Mouse (Mus musculus) intestine, embryonic 16.5 days (tissue): ENCODE measurements around the gene Tspan18. TPM values are rescaled to one million over a fixed set of nuclear protein-coding genes. Genes with fewer than 3 reads are reported as not detected.

Experiments
- ATAC-seq: fragments of 200-750 bp; cut with Nextera tagmentation; 2 replicates; pipeline ENCODE4 v1.8.0; 2017; ENCODE audit warnings: moderate TSS enrichment, moderate library complexity
- H3K27ac ChIP-seq: fragments of 300-500 bp; sonication (generic); 2 replicates; pipeline ENCODE4 v1.5.1; 2014; ENCODE audit warnings: mild to moderate bottlenecking, low read length
- H3K27me3 ChIP-seq: fragments of 300-500 bp; sonication (generic); replicated peaks from 2 replicates; pipeline ENCODE4 v1.6.1; 2014; ENCODE audit warnings: low read length, control low read depth, mixed read lengths; ENCODE audit not compliant: control insufficient read depth, insufficient read depth
- H3K36me3 ChIP-seq: fragments of 300-500 bp; sonication (generic); 2 replicates; pipeline ENCODE4 v1.6.1; 2014; ENCODE audit warnings: low read length, control low read depth; ENCODE audit not compliant: control insufficient read depth, insufficient read depth
- H3K4me1 ChIP-seq: fragments of 300-500 bp; sonication (generic); 2 replicates; pipeline ENCODE4 v1.6.1; 2014; ENCODE audit warnings: low read length, control low read depth, mixed read lengths; ENCODE audit not compliant: control insufficient read depth, insufficient read depth
- H3K4me2 ChIP-seq: fragments of 300-500 bp; sonication (generic); 2 replicates; pipeline ENCODE4 v1.6.1; 2014; ENCODE audit warnings: low read depth, low read length, control low read depth
- H3K4me3 ChIP-seq: fragments of 300-500 bp; sonication (generic); 2 replicates; pipeline ENCODE4 v1.5.1; 2014; ENCODE audit warnings: mild to moderate bottlenecking, low read length
- H3K9ac ChIP-seq: fragments of 300-500 bp; sonication (generic); 2 replicates; pipeline ENCODE4 v1.6.1; 2014; ENCODE audit warnings: low read depth, low read length
- H3K9me3 ChIP-seq: fragments of 300-500 bp; sonication (generic); 2 replicates; pipeline ENCODE4 v1.6.1; 2016; ENCODE audit warnings: low read length, control low read depth; ENCODE audit not compliant: control insufficient read depth
- WGBS: fragments of 180-500 bp; shearing (Covaris S2); extraction: QIAGEN DNeasy Blood & Tissue Kit; methylation state at CpG from one replicate; pipeline ENCODE4 v1.1.7; 2014; 5-methylcytosine and 5-hydroxymethylcytosine counted together
- polyA plus RNA-seq: library from polyadenylated mRNA; unstranded; fragments of >200 nt; fragmentation: Nextera tagmentation; extraction: Ambion mirVana; gene quantifications from 2 replicates; pipeline ENCODE4 v1.2.1, GENCODE M21; 2015

Gene Tspan18
- polyA plus RNA-seq, 1 experiment from 2014 or later = 19.5 TPM

GRCm38 (mm10) chr2:93306898-93307297 lies 27.4 kb downstream of the Tspan18 start:
- Histone ChIP-seq H3K4me2 (no peak overlapping the region), H3K4me1 (peaks cover 29% of the 10 kb centered on the region)

DNA sequence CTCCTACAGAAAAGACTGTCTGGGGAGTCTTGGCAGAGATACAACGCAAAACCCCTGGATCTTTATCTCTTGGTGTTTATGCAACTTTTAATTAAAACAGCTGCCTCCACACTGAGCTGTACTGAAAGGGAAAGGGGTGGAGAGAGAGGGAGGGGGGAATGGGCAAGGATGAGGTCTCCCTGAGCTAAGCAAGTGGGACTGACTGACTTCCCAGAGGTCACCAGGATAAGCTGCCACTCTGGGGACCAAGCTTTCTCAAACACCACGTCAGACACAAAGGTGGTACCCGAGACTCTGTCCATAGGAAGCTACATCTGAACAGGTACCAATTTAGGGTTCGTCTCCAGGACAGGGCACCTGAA lies 30.1 kb downstream of the Tspan18 start:
- no peak overlapping the region for H3K4me3 ChIP-seq
- ATAC-seq = peak; percentile 39; the same call in 1 of the 2 replicates
- H3K9me3 ChIP-seq = no peaks in the 10 kb centered on the region
- H3K4me1 ChIP-seq = peaks cover 16% of the 10 kb centered on the region; the same call in 1 of the 2 replicates
- peak overlapping the region; percentile 35 for H3K27ac ChIP-seq
- H3K27me3 ChIP-seq = no peaks in the 10 kb centered on the region
- H3K4me2 ChIP-seq = no peak overlapping the region
- 70% methylated on average over 4 of the region's 4 CpGs for WGBS
- no peaks in the 10 kb centered on the region for H3K36me3 ChIP-seq
- no peak overlapping the region for H3K9ac ChIP-seq

More at GRCm38 (mm10) chr2:93306898-93307297, 27.4 kb downstream of the Tspan18 start:
- Histone ChIP-seq H3K36me3 (no peaks in the 10 kb centered on the region), H3K27me3 (no peaks in the 10 kb centered on the region), H3K9ac (no peak overlapping the region), H3K27ac (no peak overlapping the region), H3K9me3 (no peaks in the 10 kb centered on the region), H3K4me3 (no peak overlapping the region)
- 84% methylated on average over 4 of the region's 4 CpGs for WGBS
- no peak for ATAC-seq

DNA sequence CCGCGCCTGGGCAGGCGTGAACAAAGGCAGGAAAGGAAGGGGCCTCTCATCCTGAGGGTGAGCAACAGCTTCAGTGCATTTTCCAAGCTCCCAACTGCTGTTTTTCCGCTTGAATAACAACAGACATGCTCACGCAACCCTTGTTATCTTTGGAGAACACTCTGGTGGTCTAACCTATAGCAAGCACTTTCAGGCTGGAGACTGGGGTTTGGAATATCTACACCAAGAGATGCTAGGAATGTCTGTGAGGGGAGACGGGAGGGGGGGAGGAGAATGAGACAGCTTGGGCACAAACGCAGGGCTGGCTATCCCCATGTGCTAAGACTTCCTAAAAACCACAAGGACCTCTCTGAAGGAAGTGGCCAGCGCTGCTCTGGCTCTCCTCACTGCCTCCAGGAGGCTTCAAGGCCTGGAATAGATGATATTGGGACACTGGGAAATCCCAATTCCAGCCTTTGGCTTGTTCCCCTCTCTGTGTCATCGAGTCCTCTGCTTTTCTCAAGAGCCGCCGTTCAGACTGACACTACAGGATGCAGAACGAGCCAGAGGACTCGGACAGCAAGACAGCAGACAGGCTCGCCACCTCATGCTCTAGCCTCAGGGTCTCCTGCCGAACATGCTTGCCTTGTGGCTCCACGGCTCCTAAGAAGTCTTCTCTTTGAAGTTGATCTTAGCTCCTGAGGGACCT lies 30.6 kb downstream of the Tspan18 start:
- H3K36me3 ChIP-seq = no peaks in the 10 kb centered on the region
- H3K9ac ChIP-seq = no peak overlapping the region
- no peak overlapping the region for H3K4me3 ChIP-seq
- H3K9me3 ChIP-seq = no peaks in the 10 kb centered on the region
- H3K4me2 ChIP-seq = no peak overlapping the region
- H3K27me3 ChIP-seq = no peaks in the 10 kb centered on the region
- peaks cover 14% of the 10 kb centered on the region; the same call in 1 of the 2 replicates for H3K4me1 ChIP-seq
- peak overlapping the region; percentile 41 for H3K27ac ChIP-seq
- ATAC-seq = peak; percentile 52
- WGBS = 40% methylated on average over 16 of the region's 16 CpGs

- WGBS = 52% methylated on average over 5 of the region's 5 CpGs
- H3K27ac ChIP-seq = peak overlapping the region; percentile 41
- no peak overlapping the region for H3K9ac ChIP-seq
These were observed 31.1 kb downstream of the Tspan18 start for GRCm38 (mm10) chr2:93303260-93303584.

GRCm38 (mm10) chr2:93297656-93298055 lies 36.6 kb downstream of the Tspan18 start:
- H3K4me2 ChIP-seq = no peak overlapping the region
- no peaks in the 10 kb centered on the region for H3K27me3 ChIP-seq
- no peak overlapping the region for H3K27ac ChIP-seq
- ATAC-seq = no peak
- H3K4me1 ChIP-seq = no peaks in the 10 kb centered on the region
- H3K9ac ChIP-seq = no peak overlapping the region
- 47% methylated on average over 3 of the region's 3 CpGs for WGBS
- H3K36me3 ChIP-seq = 0 out of 2 replicates have a peak, but pooled peaks cover 4% of the 10 kb centered on the region
- H3K9me3 ChIP-seq = no peaks in the 10 kb centered on the region
- no peak overlapping the region for H3K4me3 ChIP-seq

More at GRCm38 (mm10) chr2:93303260-93303584, 31.1 kb downstream of the Tspan18 start:
- H3K4me2 ChIP-seq = no peak overlapping the region
- H3K27me3 ChIP-seq = no peaks in the 10 kb centered on the region
- no peaks in the 10 kb centered on the region for H3K9me3 ChIP-seq
- peak; percentile 46 for ATAC-seq
- peaks cover 14% of the 10 kb centered on the region; the same call in 1 of the 2 replicates for H3K4me1 ChIP-seq
- H3K4me3 ChIP-seq = no peak overlapping the region
- no peaks in the 10 kb centered on the region for H3K36me3 ChIP-seq

DNA sequence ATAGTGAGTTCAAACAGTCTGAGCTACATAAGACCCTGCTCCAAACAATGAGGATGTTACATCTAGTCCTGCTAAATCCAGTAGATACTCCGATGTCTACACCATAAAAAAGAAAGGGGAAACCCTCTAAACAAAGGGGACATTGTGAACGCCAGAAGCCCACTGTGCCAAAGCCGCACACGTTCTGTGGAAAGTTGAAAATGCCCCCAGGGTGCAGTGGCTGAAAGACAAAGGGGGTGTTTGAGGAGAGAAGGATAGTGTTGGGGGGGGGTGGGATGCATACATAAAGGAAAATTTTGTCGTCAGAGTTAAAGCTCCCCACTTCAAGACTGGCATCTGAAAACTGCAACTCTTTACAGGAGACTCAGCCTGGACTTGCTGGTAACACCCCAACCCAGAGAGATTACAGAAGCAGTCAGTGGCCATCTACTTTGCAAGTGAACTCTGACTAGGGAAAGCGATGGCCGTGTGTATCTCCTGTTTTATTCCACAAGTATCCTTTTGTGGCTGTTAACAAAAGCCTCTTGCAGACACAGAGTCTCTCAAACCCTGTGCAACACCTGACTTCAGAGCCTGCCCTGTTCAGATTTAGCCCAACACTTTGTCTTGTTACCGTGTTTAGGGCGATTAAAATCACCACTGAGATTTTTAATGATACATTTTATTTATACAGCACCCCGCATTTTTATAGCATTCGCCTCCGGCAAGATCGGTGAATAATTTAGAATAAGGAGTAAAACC lies 42.9 kb downstream of the Tspan18 start:
- WGBS = 72% methylated on average over 13 of the region's 13 CpGs
- ATAC-seq = no peak
- Histone ChIP-seq H3K27ac (no peak overlapping the region), H3K27me3 (no peaks in the 10 kb centered on the region), H3K4me3 (no peak overlapping the region), H3K4me2 (no peak overlapping the region), H3K4me1 (peaks cover 23% of the 10 kb centered on the region), H3K9me3 (no peaks in the 10 kb centered on the region), H3K36me3 (0 out of 2 replicates have a peak, but pooled peaks cover 4% of the 10 kb centered on the region), H3K9ac (no peak overlapping the region)

DNA sequence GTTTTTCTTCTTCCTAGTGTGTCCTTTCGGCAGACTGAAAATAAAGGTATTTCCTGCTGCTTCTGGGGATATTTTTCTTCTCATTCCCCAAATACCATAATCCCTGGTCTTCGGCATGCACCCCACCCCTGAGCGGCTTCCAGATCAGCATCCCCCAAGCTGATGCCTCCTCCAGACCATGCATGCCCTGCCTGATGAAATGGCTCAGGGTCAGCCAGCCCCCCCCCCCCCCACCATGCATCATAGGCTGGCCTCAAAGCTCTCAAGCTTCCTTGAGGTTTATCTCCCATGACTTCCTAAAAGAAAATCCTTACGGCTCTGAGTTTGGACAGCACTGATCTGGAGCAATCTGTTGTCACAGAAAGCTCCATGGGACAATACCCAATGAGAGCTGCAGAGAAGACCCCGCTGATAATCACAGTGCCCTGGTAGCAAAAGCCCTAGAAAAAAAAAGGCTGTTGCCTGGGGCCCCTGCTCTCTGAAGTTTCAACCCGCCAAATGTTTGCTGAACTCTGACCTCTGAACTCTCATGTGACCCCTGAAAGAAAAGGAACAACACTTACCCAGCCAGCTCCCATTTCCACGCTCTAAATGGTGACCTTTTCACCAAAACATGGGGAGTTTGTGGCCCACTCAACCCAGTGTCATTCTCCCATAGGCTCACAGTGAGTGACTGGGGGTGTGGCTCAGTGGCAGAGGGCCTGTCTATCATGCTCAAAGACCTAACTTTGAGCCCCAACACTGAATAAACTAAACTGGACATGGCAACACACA lies 43.8 kb downstream of the Tspan18 start:
- 0 out of 2 replicates have a peak, but pooled peaks have one; percentile 16 for ATAC-seq
- H3K36me3 ChIP-seq = 0 out of 2 replicates have a peak, but pooled peaks cover 4% of the 10 kb centered on the region
- no peak overlapping the region for H3K4me3 ChIP-seq
- peaks cover 29% of the 10 kb centered on the region for H3K4me1 ChIP-seq
- no peak overlapping the region for H3K4me2 ChIP-seq
- no peak overlapping the region for H3K27ac ChIP-seq
- H3K9me3 ChIP-seq = no peaks in the 10 kb centered on the region
- WGBS = 42% methylated on average over 7 of the region's 7 CpGs
- H3K27me3 ChIP-seq = no peaks in the 10 kb centered on the region
- no peak overlapping the region for H3K9ac ChIP-seq

DNA sequence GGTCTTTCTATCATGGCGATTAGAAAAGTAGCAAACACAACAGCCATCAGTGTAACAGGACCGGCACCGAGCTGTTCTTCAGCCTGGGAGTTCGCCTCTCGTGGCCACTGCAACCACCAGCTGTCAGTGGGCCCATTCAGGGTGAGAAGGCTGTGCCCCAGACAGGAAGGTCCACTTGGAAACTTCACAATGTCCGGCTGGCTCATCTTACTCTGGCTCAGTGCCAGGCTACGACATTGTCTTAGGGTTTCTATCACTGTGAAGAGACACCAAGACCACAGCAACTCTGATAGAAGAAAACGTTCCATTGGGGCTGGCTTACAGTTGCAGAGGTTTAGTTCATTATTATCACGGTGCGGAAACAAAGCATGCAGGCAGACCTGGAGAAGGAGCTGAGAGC lies 45.1 kb downstream of the Tspan18 start:
- no peak overlapping the region for H3K4me2 ChIP-seq
- H3K4me3 ChIP-seq = no peak overlapping the region
- 62% methylated on average over 10 of the region's 10 CpGs for WGBS
- peaks cover 41% of the 10 kb centered on the region for H3K4me1 ChIP-seq
- ATAC-seq = no peak
- no peak overlapping the region for H3K9ac ChIP-seq
- no peaks in the 10 kb centered on the region for H3K9me3 ChIP-seq
- 0 out of 2 replicates have a peak, but pooled peaks cover 4% of the 10 kb centered on the region for H3K36me3 ChIP-seq
- H3K27ac ChIP-seq = no peak overlapping the region
- H3K27me3 ChIP-seq = no peaks in the 10 kb centered on the region

DNA sequence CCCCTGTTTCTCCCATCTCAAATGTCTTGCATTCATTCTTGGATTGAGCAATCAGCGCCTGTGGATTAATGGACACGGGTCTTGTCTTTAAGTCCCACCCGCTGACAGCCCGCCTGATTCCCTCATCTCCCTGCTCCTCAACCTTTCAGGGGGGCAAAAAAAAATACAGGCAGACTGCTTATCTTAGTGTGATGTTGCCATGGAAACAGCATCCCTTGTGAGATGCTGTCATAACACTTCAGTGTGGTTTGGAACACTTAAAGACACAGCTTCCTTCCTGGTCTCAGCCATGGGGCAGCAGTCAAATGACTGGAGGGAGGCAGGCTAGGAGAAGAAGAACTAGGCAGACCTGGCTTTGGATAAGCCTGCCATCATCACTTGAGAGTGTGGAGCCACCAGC lies 47.0 kb downstream of the Tspan18 start:
- Histone ChIP-seq H3K9me3 (no peaks in the 10 kb centered on the region), H3K9ac (no peak overlapping the region), H3K4me3 (no peak overlapping the region), H3K36me3 (no peaks in the 10 kb centered on the region), H3K27me3 (no peaks in the 10 kb centered on the region), H3K4me2 (no peak overlapping the region), H3K4me1 (peaks cover 59% of the 10 kb centered on the region), H3K27ac (no peak overlapping the region)
- WGBS = 53% methylated on average over 4 of the region's 4 CpGs
- ATAC-seq = no peak
